Mouse (Mus musculus): ENCODE data around the gene Akap14. TPM values are rescaled to one million over a fixed set of nuclear protein-coding genes. Genes with fewer than 3 reads are reported as not detected.

Akap14 gene
- not detected for total RNA-seq (2023)

GRCm38 (mm10) chrX:37168742-37169141, at the start of gene Akap14:
Gene Akap14, minus strand, starts transcription at chrX:37168842.

GRCm38 (mm10) chrX:37210941-37211340, 42.3 kb upstream of the Akap14 start, which contains the start of gene Gm9:
Gene Gm9, minus strand, starts transcription at chrX:37211041.

GRCm38 (mm10) chrX:37191105-37191743, 22.6 kb upstream of the Akap14 start, which contains the start of the genes Ndufa1 and Rnf113a1:
Gene Ndufa1, minus strand, starts transcription at chrX:37191163.
Gene Rnf113a1, plus strand, starts transcription at chrX:37191245.

GRCm38 (mm10) chrX:37126671-37127358, 41.8 kb downstream of the Akap14 start, which contains the start of gene Nkap:
Gene Nkap, plus strand, starts transcription at chrX:37126795.

GRCm38 (mm10) chrX:37110193-37110880, 58.3 kb downstream of the Akap14 start, which contains the start of gene Upf3b:
Gene Upf3b, minus strand, starts transcription at chrX:37110322.

Other genes starting within 250 kb of the Akap14 start
- 10 to 100 TPM; 23.0 to 23.9 TPM for gene Sept6, start 177.0 kb downstream of the Akap14 start, total RNA-seq (2023)
- gene Sowahd, start 120.0 kb downstream of the Akap14 start, total RNA-seq (2023), result not detected
- 100 to 1,000 TPM; 412 to 421 TPM for gene Rpl39, start 83.4 kb downstream of the Akap14 start, total RNA-seq (2023)
- gene Upf3b, start 58.5 kb downstream of the Akap14 start, total RNA-seq (2023), result 10 to 100 TPM; 14.7 to 18.5 TPM
- 10 to 100 TPM in 1 of 2 experiments, 1 to 10 TPM in 1; 9.5 to 14.4 TPM for gene Nkap, start 42.0 kb downstream of the Akap14 start, total RNA-seq (2023)
- 100 to 1,000 TPM; 116 to 119 TPM for gene Ndufa1, start 22.3 kb upstream of the Akap14 start, total RNA-seq (2023)
- 1 to 10 TPM; 5.4 to 6.5 TPM for gene Rnf113a1, start 22.4 kb upstream of the Akap14 start, total RNA-seq (2023)
- not detected for gene Gm9, start 42.2 kb upstream of the Akap14 start, total RNA-seq (2023)
- gene Rhox1, start 53.4 kb upstream of the Akap14 start, total RNA-seq (2023), result not detected
- not detected for gene Rhox2a, start 76.1 kb upstream of the Akap14 start, total RNA-seq (2023)
- gene Rhox3a, start 81.1 kb upstream of the Akap14 start, total RNA-seq (2023), result not detected
- not detected for gene Rhox4a, start 96.5 kb upstream of the Akap14 start, total RNA-seq (2023)
- gene Rhox3a2, start 211.2 kb upstream of the Akap14 start, total RNA-seq (2023), result not detected
- not detected for gene Rhox4a2, start 222.0 kb upstream of the Akap14 start, total RNA-seq (2023)
- gene Rhox2b, start 243.2 kb upstream of the Akap14 start, total RNA-seq (2023), result not detected

Data from neutrophil, adult 83 days (primary cell).